Mouse (Mus musculus) liver, embryonic 16.5 days (tissue): Measurements from ENCODE around the gene Arhgef17. TPM values are rescaled to one million over a fixed set of nuclear protein-coding genes. Genes with fewer than 3 reads are reported as not detected.

Source experiments
- ATAC-seq: fragments of 200-750 bp; cut with Nextera tagmentation; 2 replicates; pipeline ENCODE4 v1.8.0; 2017; ENCODE audit warnings: low read depth, mild to moderate bottlenecking, moderate number of reproducible peaks, moderate library complexity
- H3K27ac ChIP-seq: fragments of 300-500 bp; sonication (generic); 2 replicates; pipeline ENCODE4 v1.5.1; 2014; ENCODE audit warnings: mild to moderate bottlenecking, low read length
- H3K27me3 ChIP-seq: fragments of 300-500 bp; sonication (generic); 2 replicates; pipeline ENCODE4 v1.6.1; 2014; ENCODE audit warnings: low read depth, low read length, mixed read lengths; ENCODE audit not compliant: control insufficient read depth, insufficient read depth
- H3K36me3 ChIP-seq: fragments of 300-500 bp; sonication (generic); 2 replicates; pipeline ENCODE4 v1.6.1; 2014; ENCODE audit warnings: mild to moderate bottlenecking; ENCODE audit not compliant: control insufficient read depth, insufficient read depth
- H3K4me1 ChIP-seq: fragments of 300-500 bp; sonication (generic); 2 replicates; pipeline ENCODE4 v1.6.1; 2014; ENCODE audit warnings: low read depth, low read length, mixed read lengths; ENCODE audit not compliant: control insufficient read depth
- H3K4me2 ChIP-seq: fragments of 300-500 bp; sonication (generic); 2 replicates; pipeline ENCODE4 v1.6.1; 2014; ENCODE audit warnings: low read depth, low read length, mixed read lengths
- H3K4me3 ChIP-seq: fragments of 300-500 bp; sonication (generic); 2 replicates; pipeline ENCODE4 v1.5.1; 2014; ENCODE audit warnings: low read depth, mild to moderate bottlenecking, low read length
- H3K9ac ChIP-seq: fragments of 300-500 bp; sonication (generic); 2 replicates; pipeline ENCODE4 v1.6.1; 2014; ENCODE audit warnings: low read depth, low read length
- H3K9me3 ChIP-seq: fragments of 300-500 bp; sonication (generic); replicated peaks from 2 replicates; pipeline ENCODE4 v1.6.1; 2016; ENCODE audit warnings: low read length; ENCODE audit not compliant: control insufficient read depth
- WGBS: fragments of 180-500 bp; shearing (Covaris S2); extraction: QIAGEN DNeasy Blood & Tissue Kit; methylation state at CpG from one replicate; pipeline ENCODE4 v1.1.7; 2014; ENCODE audit not compliant: insufficient replicate concordance; 5-methylcytosine and 5-hydroxymethylcytosine counted together
- microRNA-seq: library from miRNA; unstranded; fragments of <30 nt; microRNA quantifications from one replicate; pipeline ENCODE4, GENCODE M21; 2016
- polyA plus RNA-seq: library from polyadenylated mRNA; unstranded; fragments of >200 nt; fragmentation: Nextera tagmentation; extraction: Ambion mirVana; gene quantifications from 2 replicates; pipeline ENCODE4 v1.2.1, GENCODE M21; 2015

The Arhgef17 gene
- polyA plus RNA-seq, 1 experiment from 2014 or later = 0.87 TPM

DNA sequence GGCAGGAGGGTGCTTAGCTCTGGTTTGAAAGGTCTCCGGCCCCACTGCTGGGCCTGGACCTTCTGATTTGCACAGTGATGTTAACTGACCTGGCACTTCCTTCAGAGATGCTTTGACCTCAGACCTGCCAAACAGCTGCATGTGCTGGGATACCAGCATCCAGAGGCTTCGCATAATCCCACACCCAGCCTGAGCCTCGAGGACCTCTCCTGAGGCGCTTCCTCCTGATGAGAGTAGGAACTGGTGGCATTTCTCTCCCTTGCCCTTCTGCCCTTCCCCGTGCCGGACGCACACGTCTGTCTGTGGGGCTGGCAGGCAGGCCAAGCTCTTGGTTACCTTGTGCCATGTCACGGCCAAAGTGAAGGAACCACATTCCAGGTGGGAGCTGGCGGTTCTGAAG is 95.2 kb downstream of the Arhgef17 start:
- Histone ChIP-seq H3K4me3 (no peak overlapping the region), H3K27me3 (no peaks in the 10 kb centered on the region), H3K4me2 (no peak overlapping the region), H3K4me1 (peaks cover 47% of the 10 kb centered on the region), H3K36me3 (no peaks in the 10 kb centered on the region), H3K27ac (no peak overlapping the region), H3K9ac (no peak overlapping the region), H3K9me3 (no peaks in the 10 kb centered on the region)
- ATAC-seq = no peak
- 84% methylated on average over 10 of the region's 10 CpGs for WGBS

GRCm38 (mm10) chr7:100835711-100836110 is 96.2 kb downstream of the Arhgef17 start:
- Histone ChIP-seq H3K9ac (no peak overlapping the region), H3K27ac (0 out of 2 replicates have a peak overlapping the region, but pooled peaks have one; percentile 25), H3K36me3 (no peaks in the 10 kb centered on the region), H3K27me3 (no peaks in the 10 kb centered on the region), H3K4me2 (no peak overlapping the region), H3K4me1 (peaks cover 41% of the 10 kb centered on the region), H3K4me3 (no peak overlapping the region), H3K9me3 (no peaks in the 10 kb centered on the region)
- ATAC-seq = no peak
- WGBS = 82% methylated on average over 6 of the region's 6 CpGs

DNA sequence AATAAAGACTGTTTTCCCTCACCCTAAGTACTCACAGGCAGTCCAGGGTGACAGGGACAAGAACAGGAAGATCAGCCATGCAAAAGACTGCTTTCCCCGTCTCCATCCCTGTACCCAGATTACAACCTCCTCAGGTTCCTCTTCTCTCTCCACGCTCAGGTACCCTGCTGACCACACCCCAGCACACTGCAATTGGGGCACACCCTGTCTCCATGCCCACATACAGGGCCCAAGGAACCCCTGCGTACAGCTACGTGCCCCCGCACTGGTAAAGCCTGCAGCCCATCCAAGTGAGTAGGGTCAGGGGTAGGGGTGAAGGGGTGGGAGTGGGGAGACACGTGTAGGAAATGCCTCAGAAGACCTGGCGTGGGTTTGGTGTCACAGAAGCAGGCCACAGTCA is 96.7 kb downstream of the Arhgef17 start:
- Histone ChIP-seq H3K27me3 (no peaks in the 10 kb centered on the region), H3K4me3 (no peak overlapping the region), H3K4me1 (peaks cover 36% of the 10 kb centered on the region), H3K9me3 (no peaks in the 10 kb centered on the region), H3K27ac (no peak overlapping the region), H3K4me2 (no peak overlapping the region), H3K9ac (no peak overlapping the region), H3K36me3 (no peaks in the 10 kb centered on the region)
- no peak for ATAC-seq
- WGBS = 71% methylated on average over 7 of the region's 7 CpGs

DNA sequence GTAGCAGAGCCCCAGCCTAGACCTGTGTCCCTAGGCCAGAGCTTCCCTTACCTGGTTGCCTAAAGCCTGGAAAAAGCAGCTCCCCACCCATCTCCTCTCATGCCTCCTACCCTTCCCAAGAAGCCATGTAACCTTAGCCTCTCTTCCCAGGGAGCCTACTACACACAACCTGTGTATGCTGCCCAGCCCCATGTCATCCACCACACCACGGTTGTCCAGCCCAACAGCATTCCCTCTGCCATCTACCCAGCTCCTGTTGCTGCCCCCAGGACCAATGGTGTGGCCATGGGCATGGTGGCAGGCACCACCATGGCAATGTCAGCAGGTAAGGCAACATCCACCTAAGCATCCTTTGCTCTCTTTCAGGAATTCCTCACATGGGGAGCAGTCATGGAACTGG is 98.0 kb downstream of the Arhgef17 start:
- no peaks in the 10 kb centered on the region for H3K9me3 ChIP-seq
- no peaks in the 10 kb centered on the region for H3K36me3 ChIP-seq
- no peaks in the 10 kb centered on the region for H3K27me3 ChIP-seq
- H3K9ac ChIP-seq = no peak overlapping the region
- WGBS = 83% methylated on average over 1 of the region's 1 CpGs
- no peak overlapping the region for H3K4me2 ChIP-seq
- no peak for ATAC-seq
- no peak overlapping the region for H3K27ac ChIP-seq
- no peak overlapping the region for H3K4me3 ChIP-seq
- H3K4me1 ChIP-seq = peaks cover 23% of the 10 kb centered on the region

GRCm38 (mm10) chr7:100828549-100828948 is 103.4 kb downstream of the Arhgef17 start:
- Histone ChIP-seq H3K4me1 (no peaks in the 10 kb centered on the region), H3K27me3 (no peaks in the 10 kb centered on the region), H3K27ac (no peak overlapping the region), H3K4me3 (no peak overlapping the region), H3K9ac (no peak overlapping the region), H3K9me3 (no peaks in the 10 kb centered on the region), H3K36me3 (no peaks in the 10 kb centered on the region), H3K4me2 (no peak overlapping the region)
- ATAC-seq = no peak
- WGBS = 67% methylated on average over 2 of the region's 2 CpGs

GRCm38 (mm10) chr7:100824661-100825060 is 107.2 kb downstream of the Arhgef17 start:
- no peaks in the 10 kb centered on the region for H3K27me3 ChIP-seq
- ATAC-seq = no peak
- H3K9ac ChIP-seq = no peak overlapping the region

More at GRCm38 (mm10) chr7:100824661-100825060, 107.2 kb downstream of the Arhgef17 start:
- no peaks in the 10 kb centered on the region for H3K36me3 ChIP-seq
- H3K4me3 ChIP-seq = no peak overlapping the region
- no peaks in the 10 kb centered on the region for H3K4me1 ChIP-seq
- no peak overlapping the region for H3K27ac ChIP-seq
- H3K9me3 ChIP-seq = no peaks in the 10 kb centered on the region
- H3K4me2 ChIP-seq = no peak overlapping the region
- WGBS = 76% methylated on average over 3 of the region's 3 CpGs

Small RNAs within 50 kb of the gene (microRNA-seq; reads per million reads assigned to microRNA genes)
- 29.8 reads per million, percentile 42 among the genes with 10 or more reads in this experiment for gene Mir3102

Other genes starting within 250 kb of the Arhgef17 start
- gene Fam168a, start 225.5 kb downstream of the Arhgef17 start, polyA plus RNA-seq = 5.0 and 6.3 TPM in 2 replicates
- 15.8 and 16.3 TPM in 2 replicates for gene Relt, start 68.7 kb downstream of the Arhgef17 start, polyA plus RNA-seq
- 4.9 and 6.3 TPM in 2 replicates for gene P2ry6, start 42.5 kb upstream of the Arhgef17 start, polyA plus RNA-seq
- 2.2 and 3.2 TPM in 2 replicates for gene P2ry2, start 80.8 kb upstream of the Arhgef17 start, polyA plus RNA-seq
- 4.9 and 5.9 TPM in 2 replicates for gene Fchsd2, start 160.8 kb upstream of the Arhgef17 start, polyA plus RNA-seq